Mouse (Mus musculus): Measurements from ENCODE around the gene Inpp5b.

DNA sequence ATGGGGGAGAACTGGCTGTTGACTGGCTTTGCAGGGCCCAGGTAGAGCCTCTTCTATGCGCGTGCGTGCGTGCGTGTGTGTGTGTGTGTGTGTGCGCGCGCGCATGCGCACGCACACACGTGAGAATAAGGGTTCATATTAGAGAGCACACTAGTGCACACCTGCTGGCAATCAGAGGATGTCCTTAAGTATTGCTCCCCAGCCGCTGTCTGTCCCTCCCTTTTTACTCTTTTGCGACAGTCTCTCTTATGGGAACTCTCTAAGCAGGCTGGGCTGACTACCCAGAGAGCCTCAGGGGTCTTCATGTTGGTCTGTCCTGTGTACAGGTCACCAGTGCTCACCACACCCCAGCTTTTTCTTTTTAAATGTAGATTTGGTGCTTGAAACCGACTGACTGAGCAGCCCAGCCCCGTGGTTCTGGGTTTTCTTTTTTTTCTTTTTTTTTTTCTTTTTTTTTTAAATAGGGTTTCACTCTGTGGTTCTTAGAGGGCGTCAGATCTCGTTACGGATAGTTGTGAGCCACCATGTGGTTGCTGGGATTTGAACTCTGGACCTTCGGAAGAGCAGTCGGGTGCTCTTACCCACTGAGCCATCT lies 83.8 kb downstream of the Inpp5b start:
- TF ChIP-seq CTCF (IDR thresholded peaks at IDR 0.05; ENCODE audit: borderline replicate concordance, extremely low read depth, insufficient read depth, insufficient read length), result no peak
- no peak for TF ChIP-seq POLR2A (IDR thresholded peaks at IDR 0.05; ENCODE audit: borderline replicate concordance, extremely low read depth, insufficient read depth, insufficient read length, poor library complexity, severe bottlenecking)

Data from brain, embryonic 14.5 days (tissue).